Mouse (Mus musculus) midbrain, embryonic 16.5 days (tissue): ENCODE data around the gene Zfp663. TPM values are rescaled to one million over a fixed set of nuclear protein-coding genes. Genes with fewer than 3 reads are reported as not detected.
A peak's percentile ranks its signal among the peaks of the same experiment; 100 is the strongest.

Experiments used
- ATAC-seq: fragments of 200-750 bp; cut with Nextera tagmentation; 2 replicates; pipeline ENCODE4 v1.8.0; 2017; ENCODE audit warnings: moderate TSS enrichment
- H3K27ac ChIP-seq: fragments of 300-500 bp; sonication (generic); 2 replicates; pipeline ENCODE4 v1.5.1; 2014; ENCODE audit warnings: mild to moderate bottlenecking, low read length, mixed read lengths
- H3K27me3 ChIP-seq: fragments of 300-500 bp; sonication (generic); 2 replicates; pipeline ENCODE4 v1.6.1; 2014; ENCODE audit warnings: low read depth, low read length, mixed read lengths; ENCODE audit not compliant: control insufficient read depth, insufficient read depth
- H3K36me3 ChIP-seq: fragments of 300-500 bp; sonication (generic); 2 replicates; pipeline ENCODE4 v1.6.1; 2014; ENCODE audit warnings: mild to moderate bottlenecking, low read length, moderate library complexity, mixed read lengths; ENCODE audit not compliant: control insufficient read depth, insufficient read depth
- H3K4me1 ChIP-seq: fragments of 300-500 bp; sonication (generic); 2 replicates; pipeline ENCODE4 v1.6.1; 2014; ENCODE audit warnings: mild to moderate bottlenecking, low read length, mixed read lengths; ENCODE audit not compliant: control insufficient read depth, insufficient read depth
- H3K4me2 ChIP-seq: fragments of 300-500 bp; sonication (generic); 2 replicates; pipeline ENCODE4 v1.6.1; 2014; ENCODE audit warnings: mild to moderate bottlenecking, low read length, mixed read lengths
- H3K4me3 ChIP-seq: fragments of 300-500 bp; sonication (generic); 2 replicates; pipeline ENCODE4 v1.5.1; 2014; ENCODE audit warnings: low read depth, mild to moderate bottlenecking, low read length, moderate library complexity, mixed read lengths
- H3K9ac ChIP-seq: fragments of 300-500 bp; sonication (generic); 2 replicates; pipeline ENCODE4 v1.6.1; 2014; ENCODE audit warnings: low read depth, low read length, mixed read lengths
- H3K9me3 ChIP-seq: fragments of 300-500 bp; sonication (generic); replicated peaks from 2 replicates; pipeline ENCODE4 v1.6.1; 2014; ENCODE audit warnings: mild to moderate bottlenecking, low read length, mixed read lengths; ENCODE audit not compliant: control insufficient read depth, poor library complexity, severe bottlenecking
- whole genome bisulfite sequencing: fragments of 180-500 bp; shearing (Covaris S2); extraction: QIAGEN DNeasy Blood & Tissue Kit; methylation state at CpG from one replicate; pipeline ENCODE4 v1.1.7; 2014; 5-methylcytosine and 5-hydroxymethylcytosine counted together
- polyA plus RNA-seq: library from polyadenylated mRNA; unstranded; fragments of >200 nt; fragmentation: Nextera tagmentation; extraction: Ambion mirVana; gene quantifications from 2 replicates; pipeline ENCODE4 v1.2.1, GENCODE M21; 2015

The Zfp663 gene
- polyA plus RNA-seq, 1 experiment from 2014 or later: 7.3 TPM

DNA sequence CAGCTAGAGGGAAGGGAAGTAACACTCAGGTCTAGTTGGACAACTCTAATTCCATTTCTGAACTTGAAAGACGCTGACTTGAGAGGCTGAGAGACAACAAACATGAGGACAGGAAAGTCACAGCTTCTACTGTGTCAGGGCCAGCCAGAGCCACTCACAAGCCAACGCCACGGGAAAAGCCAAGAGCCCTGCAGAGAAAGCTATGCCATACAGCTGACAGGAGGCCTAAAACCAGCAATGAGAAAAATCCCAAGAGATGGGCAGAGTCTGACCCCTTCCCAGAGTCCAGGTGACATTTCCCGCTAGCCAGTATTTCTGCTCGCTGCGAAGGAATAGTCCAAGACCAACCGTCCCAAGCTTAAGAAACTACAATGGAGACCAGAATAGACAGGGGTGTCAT lies 49.6 kb downstream of the Zfp663 start:
- Histone ChIP-seq H3K36me3 (peaks cover 14% of the 10 kb centered on the region), H3K27ac (no peak overlapping the region), H3K4me1 (peaks cover 49% of the 10 kb centered on the region), H3K4me3 (no peak overlapping the region), H3K9ac (no peak overlapping the region), H3K9me3 (no peaks in the 10 kb centered on the region), H3K27me3 (no peaks in the 10 kb centered on the region), H3K4me2 (no peak overlapping the region)
- 84% methylated on average over 7 of the region's 7 CpGs for WGBS
- no peak for ATAC-seq

DNA sequence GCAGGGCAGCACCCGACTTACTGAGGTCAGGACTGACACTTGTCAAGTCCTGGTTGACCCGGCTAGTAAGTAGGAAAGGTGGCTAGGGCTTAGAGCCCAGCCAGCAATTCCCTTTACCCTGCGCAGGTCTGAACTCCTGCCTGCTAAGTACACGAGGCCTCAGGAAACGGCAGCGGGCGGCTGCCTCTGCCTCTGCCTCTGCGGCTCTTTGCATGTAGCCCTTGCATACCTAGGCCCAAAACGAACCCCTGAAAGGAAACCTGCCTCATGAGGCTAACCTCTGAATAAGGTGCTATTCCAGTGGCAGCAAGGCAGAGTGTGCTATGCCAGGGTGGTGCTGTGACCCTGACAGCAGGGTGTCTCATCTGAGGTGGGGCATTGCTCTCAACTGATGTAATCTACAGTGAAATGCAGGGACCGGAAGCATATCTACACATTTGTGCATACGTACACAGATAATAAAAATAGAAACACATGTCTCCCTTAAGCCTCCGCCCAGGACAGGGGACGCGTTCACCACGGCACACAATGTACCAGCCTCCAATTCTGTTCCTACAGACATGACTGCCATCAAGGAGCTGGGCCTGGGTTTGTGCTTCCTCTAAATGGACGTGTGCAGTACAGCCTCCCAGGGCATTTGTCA lies 50.8 kb downstream of the Zfp663 start:
- WGBS: 33% methylated on average over 16 of the region's 16 CpGs
- Histone ChIP-seq H3K4me3 (no peak overlapping the region), H3K4me2 (peak overlapping the region; percentile 43), H3K36me3 (peaks cover 23% of the 10 kb centered on the region), H3K9ac (peak overlapping the region; percentile 54), H3K4me1 (peaks cover 44% of the 10 kb centered on the region), H3K27me3 (no peaks in the 10 kb centered on the region; the same call in 1 of the 2 replicates), H3K9me3 (no peaks in the 10 kb centered on the region), H3K27ac (peak overlapping the region; percentile 95)
- no peak for ATAC-seq

GRCm38 (mm10) chr2:165316837-165317473 lies 51.6 kb downstream of the Zfp663 start:
- Histone ChIP-seq H3K27ac (peak overlapping the region; percentile 95), H3K36me3 (peaks cover 29% of the 10 kb centered on the region), H3K4me3 (peak overlapping the region; percentile 11; the same call in 1 of the 2 replicates), H3K4me1 (peaks cover 44% of the 10 kb centered on the region), H3K27me3 (peaks cover 2% of the 10 kb centered on the region; the same call in 1 of the 2 replicates), H3K9me3 (no peaks in the 10 kb centered on the region), H3K9ac (peak overlapping the region; percentile 61), H3K4me2 (peak overlapping the region; percentile 43)
- peak; percentile 93 for ATAC-seq
- 1% methylated on average over 9 of the region's 9 CpGs for WGBS

DNA sequence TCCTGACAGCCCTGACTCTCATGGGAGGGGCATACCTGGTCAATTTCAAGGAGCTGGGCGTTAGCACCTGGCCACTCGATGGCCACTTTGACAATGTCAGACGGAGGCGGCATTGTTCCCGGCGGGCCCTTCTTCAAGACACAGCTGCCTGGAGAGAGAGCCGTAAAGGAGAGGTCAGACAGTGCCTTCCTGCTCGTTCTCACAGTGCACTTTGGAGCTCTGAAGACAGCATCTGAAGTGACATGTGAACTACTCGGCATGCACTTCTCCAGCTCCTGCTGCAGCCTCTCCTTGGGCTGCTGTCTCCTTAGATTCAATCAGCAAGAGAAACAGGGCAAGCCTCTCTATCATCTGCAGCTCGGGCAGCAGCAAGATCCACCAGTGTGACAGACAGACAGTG lies 52.3 kb downstream of the Zfp663 start:
- H3K36me3 ChIP-seq: peaks cover 29% of the 10 kb centered on the region
- peaks cover 38% of the 10 kb centered on the region for H3K4me1 ChIP-seq
- no peaks in the 10 kb centered on the region for H3K9me3 ChIP-seq
- WGBS: 26% methylated on average over 10 of the region's 10 CpGs
- peaks cover 2% of the 10 kb centered on the region; the same call in 1 of the 2 replicates for H3K27me3 ChIP-seq
- ATAC-seq: peak; percentile 6; the same call in 1 of the 2 replicates
- peak overlapping the region; percentile 95 for H3K27ac ChIP-seq
- no peak overlapping the region for H3K4me3 ChIP-seq
- peak overlapping the region; percentile 61 for H3K9ac ChIP-seq
- peak overlapping the region; percentile 43 for H3K4me2 ChIP-seq

DNA sequence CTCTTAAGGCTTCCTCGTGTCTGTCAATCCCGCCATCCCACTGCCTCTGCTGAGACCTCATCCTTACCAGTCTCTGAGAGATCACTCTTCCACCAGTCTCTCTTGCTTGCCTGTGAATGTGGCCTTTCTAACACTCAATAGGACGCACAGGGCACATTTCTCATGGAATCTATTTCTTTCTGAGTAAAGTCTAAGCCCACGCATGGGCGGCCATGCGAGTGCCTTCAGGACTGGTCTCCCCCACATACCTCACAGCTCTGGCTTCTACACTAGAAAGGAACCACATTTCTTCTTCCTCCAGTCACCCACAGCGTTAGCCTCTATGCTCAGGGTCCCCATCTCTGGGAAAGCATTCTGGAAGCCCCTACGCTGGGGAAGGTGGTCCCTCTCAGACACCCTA lies 54.3 kb downstream of the Zfp663 start:
- Histone ChIP-seq H3K4me2 (no peak overlapping the region), H3K4me1 (peaks cover 45% of the 10 kb centered on the region), H3K27ac (no peak overlapping the region), H3K9ac (no peak overlapping the region), H3K27me3 (peaks cover 2% of the 10 kb centered on the region; the same call in 1 of the 2 replicates), H3K9me3 (no peaks in the 10 kb centered on the region), H3K36me3 (peaks cover 33% of the 10 kb centered on the region), H3K4me3 (no peak overlapping the region)
- WGBS: 76% methylated on average over 8 of the region's 8 CpGs
- ATAC-seq: no peak

DNA sequence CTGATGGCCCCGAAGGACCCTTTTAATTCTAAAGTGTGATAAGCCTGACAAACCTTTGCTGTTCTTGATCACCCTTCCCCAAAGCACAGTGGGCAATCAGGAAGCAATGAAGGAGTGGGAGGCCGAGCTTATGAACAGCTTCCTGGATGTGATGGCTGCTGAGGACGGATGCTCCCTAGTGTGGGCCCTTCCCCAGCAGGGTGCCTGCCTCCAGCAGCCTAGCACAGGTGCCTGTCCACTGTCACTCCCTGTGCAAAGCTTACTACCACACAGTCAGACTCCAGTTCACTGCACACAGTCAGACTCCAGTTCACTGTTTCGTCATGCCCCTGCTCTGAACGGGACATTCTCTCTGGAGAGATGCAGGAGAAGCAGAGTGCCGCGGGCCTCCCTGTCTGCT lies 56.1 kb downstream of the Zfp663 start:
- peaks cover 2% of the 10 kb centered on the region; the same call in 1 of the 2 replicates for H3K27me3 ChIP-seq
- no peak overlapping the region for H3K4me3 ChIP-seq
- H3K9me3 ChIP-seq: no peaks in the 10 kb centered on the region
- H3K4me1 ChIP-seq: peaks cover 31% of the 10 kb centered on the region
- no peak overlapping the region for H3K4me2 ChIP-seq
- no peak for ATAC-seq
- H3K27ac ChIP-seq: peak overlapping the region; percentile 22; the same call in 1 of the 2 replicates
- 58% methylated on average over 7 of the region's 7 CpGs for WGBS
- peaks cover 38% of the 10 kb centered on the region for H3K36me3 ChIP-seq
- no peak overlapping the region for H3K9ac ChIP-seq

DNA sequence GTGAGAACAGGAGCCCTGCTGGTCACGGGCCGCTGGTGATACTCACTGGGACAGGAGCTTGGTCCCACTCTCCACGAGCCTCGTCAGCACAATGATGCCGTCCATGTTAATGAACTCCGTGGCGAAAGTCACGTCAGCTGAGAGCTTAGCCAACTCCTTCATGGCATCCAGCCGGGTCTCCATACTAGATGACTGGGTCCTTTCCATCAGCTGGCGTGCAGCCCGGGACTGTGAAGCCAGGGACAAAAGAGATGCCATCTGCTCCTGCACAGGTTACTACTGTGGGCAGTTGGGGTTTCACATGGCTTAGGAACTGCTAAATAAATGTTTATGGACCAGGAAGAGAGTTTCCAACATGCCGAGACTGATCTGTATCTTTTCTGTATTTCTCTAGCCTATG lies 57.0 kb downstream of the Zfp663 start:
- peaks cover 23% of the 10 kb centered on the region for H3K4me1 ChIP-seq
- ATAC-seq: peak; percentile 38; the same call in 1 of the 2 replicates
- peak overlapping the region; percentile 73 for H3K27ac ChIP-seq
- WGBS: 39% methylated on average over 12 of the region's 12 CpGs
- peaks cover 2% of the 10 kb centered on the region; the same call in 1 of the 2 replicates for H3K27me3 ChIP-seq
- no peaks in the 10 kb centered on the region for H3K9me3 ChIP-seq
- H3K4me2 ChIP-seq: no peak overlapping the region
- no peak overlapping the region for H3K4me3 ChIP-seq
- peaks cover 38% of the 10 kb centered on the region for H3K36me3 ChIP-seq
- no peak overlapping the region for H3K9ac ChIP-seq

DNA sequence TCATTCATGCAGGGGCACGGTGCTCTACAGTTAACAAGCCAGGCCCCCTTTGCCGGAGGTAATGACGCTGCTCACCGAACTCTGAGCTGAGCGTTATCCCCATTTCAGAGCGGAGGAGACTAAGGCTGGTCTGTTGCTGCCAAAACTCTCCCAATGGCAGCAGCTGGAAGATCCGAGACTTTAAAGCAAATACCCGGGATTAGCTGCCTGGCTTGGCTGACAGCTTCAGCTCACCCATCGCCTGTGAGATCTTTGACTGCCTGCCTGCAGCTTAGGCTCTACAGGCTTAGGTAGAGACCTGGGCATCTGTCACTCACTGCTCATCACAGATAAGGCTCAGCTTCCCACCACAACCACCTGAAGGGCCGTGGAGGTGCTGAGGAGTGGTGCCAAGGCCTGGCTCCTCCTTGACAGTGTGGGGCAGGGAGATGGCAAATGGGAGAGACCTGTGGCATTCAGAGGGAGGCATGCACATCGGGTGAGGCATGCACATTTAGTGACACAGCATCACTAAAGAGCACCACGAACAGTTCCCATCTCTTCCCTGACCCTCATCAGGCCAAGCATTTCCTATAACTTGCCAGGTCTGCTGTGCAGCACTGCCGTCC lies 57.6 kb downstream of the Zfp663 start:
- peak overlapping the region; percentile 73 for H3K27ac ChIP-seq
- peaks cover 2% of the 10 kb centered on the region; the same call in 1 of the 2 replicates for H3K27me3 ChIP-seq
- no peak overlapping the region for H3K4me2 ChIP-seq
- 0 out of 2 replicates have a peak, but pooled peaks have one; percentile 4 for ATAC-seq
- H3K9me3 ChIP-seq: no peaks in the 10 kb centered on the region
- WGBS: 25% methylated on average over 13 of the region's 13 CpGs
- H3K9ac ChIP-seq: 0 out of 2 replicates have a peak overlapping the region, but pooled peaks have one; percentile 41
- H3K4me1 ChIP-seq: peaks cover 17% of the 10 kb centered on the region
- H3K36me3 ChIP-seq: peaks cover 38% of the 10 kb centered on the region
- H3K4me3 ChIP-seq: no peak overlapping the region
